Mouse (Mus musculus) heart, adult 11 months (tissue): ENCODE measurements at regions not wholly inside any gene's neighbourhood (a gene's known extent, or its start where the extent isn't known, plus 50 kb on each side); places are given as distances from the start of the nearest gene placed in this dataset.
"Not testable (repeated sequence)": the region's sequence is repeated elsewhere in the genome, so short reads cannot be mapped to it uniquely, and the experiment has no call there.

Source experiments
- DNase-seq: peaks from one replicate; pipeline ENCODE4 v3.0.0; 2022

GRCm38 (mm10) chr9:5718585-5718984, 373.4 kb downstream of the Casp12 start:
- not testable (repeated sequence) for DNase-seq

DNA sequence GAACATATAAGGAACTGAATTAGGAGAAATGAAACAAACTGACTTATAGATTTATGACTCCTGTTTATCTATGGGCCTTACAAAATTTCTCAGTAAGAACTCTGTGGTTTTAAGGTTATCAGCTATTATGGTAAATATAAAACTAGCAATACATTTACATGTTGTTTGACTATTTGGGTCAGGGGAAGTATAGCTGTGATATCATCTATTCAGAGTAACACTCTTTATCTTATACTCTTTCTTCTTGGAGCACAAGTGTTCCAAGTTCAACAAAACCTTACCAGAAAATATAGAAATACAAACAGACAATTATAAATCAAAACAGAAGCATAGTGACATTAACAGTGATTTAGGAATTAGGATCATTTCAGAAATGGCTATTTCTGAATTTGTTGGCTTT, 383.6 kb downstream of the Casp12 start:
- DNase-seq: no peak

- DNase-seq: no peak
Measured at GRCm38 (mm10) chr9:5752686-5753301, 407.6 kb downstream of the Casp12 start.

DNA sequence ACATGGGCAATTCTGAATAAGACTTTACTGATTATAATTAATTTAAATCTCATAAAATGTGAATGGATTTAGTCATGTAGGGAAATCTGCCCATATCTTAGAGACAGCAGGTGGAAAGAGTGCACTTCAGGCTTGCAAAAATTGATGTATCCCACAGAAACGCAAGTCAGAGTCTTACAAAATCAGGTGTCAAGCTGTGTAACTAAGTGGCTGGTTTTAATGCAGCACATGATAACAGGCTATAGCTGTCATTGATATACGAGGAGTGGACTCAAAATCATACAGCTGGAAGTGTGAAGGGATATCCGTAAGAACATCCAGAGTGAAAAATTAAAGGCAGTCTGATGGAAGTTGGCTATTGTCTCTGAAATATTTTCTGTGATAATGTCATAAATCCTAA, 408.6 kb downstream of the Casp12 start:
- DNase-seq: no peak

GRCm38 (mm10) chr9:5761215-5761614, 407.2 kb upstream of the Pdgfd start:
- no peak for DNase-seq

- no peak for DNase-seq
Measured at GRCm38 (mm10) chr9:5769927-5770326, 398.5 kb upstream of the Pdgfd start.

- no peak for DNase-seq
Measured at GRCm38 (mm10) chr9:5771158-5771557, 397.2 kb upstream of the Pdgfd start.
